Mouse (Mus musculus): Measurements from ENCODE around the gene Nkain1. TPM values are rescaled to one million over a fixed set of nuclear protein-coding genes. Genes with fewer than 3 reads are reported as not detected.

The Nkain1 gene
- polyA plus RNA-seq, 1 experiment from 2014 or later: 0.13 TPM

- H3K9me3 ChIP-seq (ENCODE audit: low read length): no peaks in the 10 kb centered on the region
- no peaks in the 10 kb centered on the region for H3K4me1 ChIP-seq (ENCODE audit: insufficient read depth, low read depth, low read length)
- H3K27ac ChIP-seq (ENCODE audit: low read length): no peak overlapping the region
- 82% methylated on average over 9 of the region's 9 CpGs for WGBS
- H3K36me3 ChIP-seq (ENCODE audit: insufficient read depth, low read length): no peaks in the 10 kb centered on the region
- no peak for ATAC-seq
- H3K4me3 ChIP-seq (ENCODE audit: low read depth, low read length): no peak overlapping the region
- H3K27me3 ChIP-seq (replicated peaks; ENCODE audit: insufficient read depth, low read length): no peaks in the 10 kb centered on the region
- no peak overlapping the region for H3K9ac ChIP-seq (replicated peaks; ENCODE audit: low read depth)
- H3K4me2 ChIP-seq (replicated peaks; ENCODE audit: low read depth, low read length): no peak overlapping the region
- TF ChIP-seq EP300 (IDR thresholded peaks at IDR 0.05) (no peak), CTCF (IDR thresholded peaks at IDR 0.05) (no peak)
- no peak for DNase-seq (ENCODE audit: low spot score)
Observed at GRCm38 (mm10) chr4:130563260-130563756, 10.7 kb downstream of the Nkain1 start.

DNA sequence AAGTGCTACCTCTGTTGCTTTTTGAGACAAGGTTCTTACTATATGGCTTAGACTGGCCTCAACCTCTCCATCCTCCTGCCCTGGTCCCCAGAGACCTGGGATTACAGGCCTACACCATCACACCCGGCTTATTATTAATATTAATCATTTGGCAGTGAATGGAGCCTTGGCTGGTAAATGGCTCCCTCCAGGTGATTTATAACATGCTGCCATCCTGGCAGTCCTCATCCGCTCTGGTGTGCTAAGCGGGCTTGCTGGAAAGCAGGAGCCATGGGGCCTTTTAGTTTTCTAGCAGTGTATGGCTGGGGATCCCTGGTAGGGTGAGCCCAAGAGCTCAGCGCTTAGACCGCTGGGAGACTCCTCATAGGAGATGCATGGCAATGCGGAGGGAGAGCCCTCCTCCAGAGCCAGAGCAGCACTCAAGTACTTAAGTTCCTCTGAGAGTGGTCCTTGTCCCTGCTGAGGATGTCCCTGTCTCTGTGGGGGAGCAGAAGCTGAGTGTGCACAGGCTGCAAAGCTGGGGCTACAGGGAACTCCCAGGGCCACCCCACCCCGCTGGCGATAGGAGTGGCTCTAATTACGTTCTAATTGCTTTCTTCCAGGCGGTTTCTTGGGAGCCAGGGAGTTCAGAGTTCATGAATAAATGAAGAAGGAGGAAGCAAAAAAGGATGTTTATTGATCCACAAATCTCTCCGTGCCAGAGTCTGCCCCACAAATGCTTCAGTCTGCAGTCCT lies 13.2 kb downstream of the Nkain1 start:
- no peak for ATAC-seq
- Histone ChIP-seq H3K9ac (replicated peaks; ENCODE audit: low read depth) (no peak overlapping the region), H3K36me3 (ENCODE audit: insufficient read depth, low read length) (no peaks in the 10 kb centered on the region), H3K27ac (ENCODE audit: low read length) (no peak overlapping the region), H3K4me3 (ENCODE audit: low read depth, low read length) (no peak overlapping the region), H3K4me2 (replicated peaks; ENCODE audit: low read depth, low read length) (no peak overlapping the region), H3K4me1 (ENCODE audit: insufficient read depth, low read depth, low read length) (no peaks in the 10 kb centered on the region), H3K27me3 (replicated peaks; ENCODE audit: insufficient read depth, low read length) (no peaks in the 10 kb centered on the region), H3K9me3 (ENCODE audit: low read length) (no peaks in the 10 kb centered on the region)
- 53% methylated on average over 11 of the region's 11 CpGs for WGBS
- TF ChIP-seq CTCF (IDR thresholded peaks at IDR 0.05) (no peak), EP300 (IDR thresholded peaks at IDR 0.05) (no peak)
- no peak for DNase-seq (ENCODE audit: low spot score)

DNA sequence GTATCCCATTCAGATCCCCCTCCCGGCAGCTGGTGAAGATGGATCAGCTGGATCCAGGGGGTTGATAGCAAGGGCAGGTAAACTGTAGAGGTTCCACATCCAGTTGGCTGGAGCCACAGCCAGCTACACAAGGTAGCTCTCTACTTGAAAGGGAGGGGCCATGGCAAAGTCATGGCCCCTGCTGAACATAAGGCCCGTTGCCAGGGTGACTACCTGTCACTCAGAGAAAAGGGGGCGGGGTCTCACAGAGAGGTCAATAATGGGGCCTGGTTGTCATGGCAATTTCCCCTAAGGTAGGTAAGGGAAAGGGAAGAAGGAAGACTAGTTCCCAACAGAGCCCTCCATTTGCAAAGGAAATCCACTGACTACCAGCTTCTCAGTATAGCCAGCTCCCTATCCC lies 14.8 kb downstream of the Nkain1 start:
- Histone ChIP-seq H3K9me3 (ENCODE audit: low read length) (no peaks in the 10 kb centered on the region), H3K36me3 (ENCODE audit: insufficient read depth, low read length) (no peaks in the 10 kb centered on the region), H3K4me1 (ENCODE audit: insufficient read depth, low read depth, low read length) (no peaks in the 10 kb centered on the region), H3K4me3 (ENCODE audit: low read depth, low read length) (no peak overlapping the region), H3K27ac (ENCODE audit: low read length) (no peak overlapping the region), H3K4me2 (replicated peaks; ENCODE audit: low read depth, low read length) (no peak overlapping the region), H3K27me3 (replicated peaks; ENCODE audit: insufficient read depth, low read length) (no peaks in the 10 kb centered on the region), H3K9ac (replicated peaks; ENCODE audit: low read depth) (no peak overlapping the region)
- no peak for DNase-seq (ENCODE audit: low spot score)
- TF ChIP-seq CTCF (IDR thresholded peaks at IDR 0.05) (no peak), EP300 (IDR thresholded peaks at IDR 0.05) (no peak)
- no peak for ATAC-seq
- WGBS: 66% methylated on average over 3 of the region's 3 CpGs

- ATAC-seq: peak; percentile 67
- H3K9me3 ChIP-seq (ENCODE audit: low read length): no peaks in the 10 kb centered on the region
- H3K4me2 ChIP-seq (replicated peaks; ENCODE audit: low read depth, low read length): no peak overlapping the region
- no peak overlapping the region for H3K4me3 ChIP-seq (ENCODE audit: low read depth, low read length)
- no peaks in the 10 kb centered on the region for H3K36me3 ChIP-seq (ENCODE audit: insufficient read depth, low read length)
- no peaks in the 10 kb centered on the region for H3K27me3 ChIP-seq (replicated peaks; ENCODE audit: insufficient read depth, low read length)
- DNase-seq (ENCODE audit: low spot score): peak; percentile 27
- H3K9ac ChIP-seq (replicated peaks; ENCODE audit: low read depth): no peak overlapping the region
- TF ChIP-seq CTCF (IDR thresholded peaks at IDR 0.05) (no peak), EP300 (IDR thresholded peaks at IDR 0.05) (no peak)
- WGBS: 49% methylated on average over 12 of the region's 12 CpGs
- no peaks in the 10 kb centered on the region for H3K4me1 ChIP-seq (ENCODE audit: insufficient read depth, low read depth, low read length)
- no peak overlapping the region for H3K27ac ChIP-seq (ENCODE audit: low read length)
Observed at GRCm38 (mm10) chr4:130557852-130558251, 16.1 kb downstream of the Nkain1 start.

GRCm38 (mm10) chr4:130556992-130557391 lies 17.0 kb downstream of the Nkain1 start:
- no peak overlapping the region for H3K9ac ChIP-seq (replicated peaks; ENCODE audit: low read depth)
- DNase-seq (ENCODE audit: low spot score) (no peak), ATAC-seq (no peak)
- TF ChIP-seq EP300 (IDR thresholded peaks at IDR 0.05) (no peak), CTCF (IDR thresholded peaks at IDR 0.05) (no peak)
- H3K4me2 ChIP-seq (replicated peaks; ENCODE audit: low read depth, low read length): no peak overlapping the region
- 50% methylated on average over 1 of the region's 1 CpGs for WGBS
- H3K9me3 ChIP-seq (ENCODE audit: low read length): no peaks in the 10 kb centered on the region
- no peak overlapping the region for H3K27ac ChIP-seq (ENCODE audit: low read length)
- no peak overlapping the region for H3K4me3 ChIP-seq (ENCODE audit: low read depth, low read length)
- no peaks in the 10 kb centered on the region for H3K27me3 ChIP-seq (replicated peaks; ENCODE audit: insufficient read depth, low read length)
- no peaks in the 10 kb centered on the region for H3K36me3 ChIP-seq (ENCODE audit: insufficient read depth, low read length)
- no peaks in the 10 kb centered on the region for H3K4me1 ChIP-seq (ENCODE audit: insufficient read depth, low read depth, low read length)

GRCm38 (mm10) chr4:130556224-130556623 lies 17.7 kb downstream of the Nkain1 start:
- TF ChIP-seq CTCF (IDR thresholded peaks at IDR 0.05) (peak; percentile 44), EP300 (IDR thresholded peaks at IDR 0.05) (no peak)
- H3K4me1 ChIP-seq (ENCODE audit: insufficient read depth, low read depth, low read length): no peaks in the 10 kb centered on the region
- 53% methylated on average over 5 of the region's 5 CpGs for WGBS
- H3K27me3 ChIP-seq (replicated peaks; ENCODE audit: insufficient read depth, low read length): no peaks in the 10 kb centered on the region
- ATAC-seq (peak; percentile 34; the same call in 1 of the 2 replicates), DNase-seq (ENCODE audit: low spot score) (peak; percentile 22)
- H3K4me2 ChIP-seq (replicated peaks; ENCODE audit: low read depth, low read length): no peak overlapping the region
- H3K9ac ChIP-seq (replicated peaks; ENCODE audit: low read depth): no peak overlapping the region
- H3K9me3 ChIP-seq (ENCODE audit: low read length): no peaks in the 10 kb centered on the region
- no peaks in the 10 kb centered on the region for H3K36me3 ChIP-seq (ENCODE audit: insufficient read depth, low read length)
- no peak overlapping the region for H3K4me3 ChIP-seq (ENCODE audit: low read depth, low read length)
- H3K27ac ChIP-seq (ENCODE audit: low read length): no peak overlapping the region
